Mouse (Mus musculus) stomach, postnatal 0 days (tissue): Measurements from ENCODE around the gene Zfp729a.

Experiments used
- CTCF ChIP-seq: IDR thresholded peaks from 2 replicates; pipeline ENCODE4 v1.5.1; 2016; ENCODE audit warnings: antibody characterized with exemption, low read depth, mild to moderate bottlenecking, moderate library complexity
- EP300 ChIP-seq: optimal IDR thresholded peaks from 2 replicates; pipeline ENCODE3; 2016; ENCODE audit warnings: antibody characterized with exemption

- TF ChIP-seq CTCF, result no peak
- TF ChIP-seq EP300, result no peak
These were observed 64.9 kb downstream of the Zfp729a start for GRCm38 (mm10) chr13:67572591-67573189.
